Mouse (Mus musculus): ENCODE data around the gene Vps25. TPM values are rescaled to one million over a fixed set of nuclear protein-coding genes. Genes with fewer than 3 reads are reported as not detected.

The Vps25 gene
- polyA plus RNA-seq, 1 experiment, result 19.2 TPM

GRCm38 (mm10) chr11:101251031-101251430 lies 2.5 kb upstream of the Vps25 start:
- peaks cover 10% of the 10 kb centered on the region; the same call in 1 of the 2 replicates for H3K9me3 ChIP-seq (ENCODE audit: control insufficient read depth, low read length)

GRCm38 (mm10) chr11:101252941-101253340 lies 566 bp upstream of the Vps25 start:
- Histone ChIP-seq H3K27me3 (ENCODE audit: control insufficient read depth) (peaks cover 15% of the 10 kb centered on the region), H3K36me3 (ENCODE audit: control insufficient read depth) (peaks cover 23% of the 10 kb centered on the region), H3K9me3 (ENCODE audit: control insufficient read depth, low read length) (no peaks in the 10 kb centered on the region), H3K4me1 (ENCODE audit: control insufficient read depth) (peaks cover 53% of the 10 kb centered on the region), H3K4me3 (replicated peaks) (peak overlapping the region; percentile 70)
- no peak for TF ChIP-seq GATA1 (IDR thresholded peaks at IDR 0.05; ENCODE audit: low read length)
- TF ChIP-seq TAL1 (IDR thresholded peaks at IDR 0.05; ENCODE audit: low read length), result no peak

More at GRCm38 (mm10) chr11:101251031-101251430, 2.5 kb upstream of the Vps25 start:
- peaks cover 46% of the 10 kb centered on the region for H3K4me1 ChIP-seq (ENCODE audit: control insufficient read depth)
- peaks cover 6% of the 10 kb centered on the region for H3K36me3 ChIP-seq (ENCODE audit: control insufficient read depth)
- TF ChIP-seq GATA1 (IDR thresholded peaks at IDR 0.05; ENCODE audit: low read length), result no peak
- TF ChIP-seq TAL1 (IDR thresholded peaks at IDR 0.05; ENCODE audit: low read length), result no peak
- no peak overlapping the region for H3K4me3 ChIP-seq (replicated peaks)
- peaks cover 34% of the 10 kb centered on the region for H3K27me3 ChIP-seq (ENCODE audit: control insufficient read depth)

- H3K36me3 ChIP-seq (ENCODE audit: control insufficient read depth), result peaks cover 38% of the 10 kb centered on the region
- peaks cover 75% of the 10 kb centered on the region for H3K4me1 ChIP-seq (ENCODE audit: control insufficient read depth)
- TF ChIP-seq GATA1 (IDR thresholded peaks at IDR 0.05; ENCODE audit: low read length) (no peak), TAL1 (IDR thresholded peaks at IDR 0.05; ENCODE audit: low read length) (no peak)
- no peak overlapping the region for H3K4me3 ChIP-seq (replicated peaks)
- H3K27me3 ChIP-seq (ENCODE audit: control insufficient read depth), result peaks cover 10% of the 10 kb centered on the region
- H3K9me3 ChIP-seq (ENCODE audit: control insufficient read depth, low read length), result no peaks in the 10 kb centered on the region
Measured at GRCm38 (mm10) chr11:101255826-101256775, 2.6 kb downstream of the Vps25 start.

- no peak for TF ChIP-seq GATA1 (IDR thresholded peaks at IDR 0.05; ENCODE audit: low read length)
- TF ChIP-seq TAL1 (IDR thresholded peaks at IDR 0.05; ENCODE audit: low read length), result no peak
- Histone ChIP-seq H3K9me3 (ENCODE audit: control insufficient read depth, low read length) (peaks cover 5% of the 10 kb centered on the region; the same call in 1 of the 2 replicates), H3K27me3 (ENCODE audit: control insufficient read depth) (peaks cover 38% of the 10 kb centered on the region), H3K36me3 (ENCODE audit: control insufficient read depth) (peaks cover 47% of the 10 kb centered on the region), H3K4me3 (replicated peaks) (peak overlapping the region; percentile 82), H3K4me1 (ENCODE audit: control insufficient read depth) (peaks cover 83% of the 10 kb centered on the region)
Measured at GRCm38 (mm10) chr11:101259261-101259712, 5.8 kb downstream of the Vps25 start.

- peaks cover 47% of the 10 kb centered on the region for H3K27me3 ChIP-seq (ENCODE audit: control insufficient read depth)
- H3K4me3 ChIP-seq (replicated peaks), result peak within 1 kb of the TSS; percentile 82
- H3K36me3 ChIP-seq (ENCODE audit: control insufficient read depth), result peaks cover 53% of the 10 kb centered on the region
- TF ChIP-seq GATA1 (IDR thresholded peaks at IDR 0.05; ENCODE audit: low read length) (peak; percentile 87), TAL1 (IDR thresholded peaks at IDR 0.05; ENCODE audit: low read length) (peak; percentile 92)
- H3K4me1 ChIP-seq (ENCODE audit: control insufficient read depth), result peaks cover 83% of the 10 kb centered on the region
- H3K9me3 ChIP-seq (ENCODE audit: control insufficient read depth, low read length), result peaks cover 10% of the 10 kb centered on the region
Measured at GRCm38 (mm10) chr11:101259948-101260825, 6.7 kb downstream of the Vps25 start, which contains the start of gene Wnk4. Gene Wnk4 (plus strand): TSS chr11:101260567.

GRCm38 (mm10) chr11:101260826-101261380 lies 7.4 kb downstream of the Vps25 start:
- peaks cover 12% of the 10 kb centered on the region for H3K9me3 ChIP-seq (ENCODE audit: control insufficient read depth, low read length)
- peak overlapping the region; percentile 82 for H3K4me3 ChIP-seq (replicated peaks)
- peaks cover 54% of the 10 kb centered on the region for H3K27me3 ChIP-seq (ENCODE audit: control insufficient read depth)
- H3K36me3 ChIP-seq (ENCODE audit: control insufficient read depth), result peaks cover 50% of the 10 kb centered on the region
- TF ChIP-seq GATA1 (IDR thresholded peaks at IDR 0.05; ENCODE audit: low read length) (no peak), TAL1 (IDR thresholded peaks at IDR 0.05; ENCODE audit: low read length) (no peak)
- H3K4me1 ChIP-seq (ENCODE audit: control insufficient read depth), result peaks cover 79% of the 10 kb centered on the region

GRCm38 (mm10) chr11:101262272-101262967 lies 8.9 kb downstream of the Vps25 start:
- TF ChIP-seq TAL1 (IDR thresholded peaks at IDR 0.05; ENCODE audit: low read length) (no peak), GATA1 (IDR thresholded peaks at IDR 0.05; ENCODE audit: low read length) (no peak)
- Histone ChIP-seq H3K9me3 (ENCODE audit: control insufficient read depth, low read length) (peaks cover 12% of the 10 kb centered on the region), H3K4me1 (ENCODE audit: control insufficient read depth) (peaks cover 69% of the 10 kb centered on the region), H3K4me3 (replicated peaks) (peak overlapping the region; percentile 82), H3K27me3 (ENCODE audit: control insufficient read depth) (peaks cover 65% of the 10 kb centered on the region), H3K36me3 (ENCODE audit: control insufficient read depth) (peaks cover 40% of the 10 kb centered on the region)

Data from erythroblast, embryonic 14.5 days (primary cell).